Mouse (Mus musculus): Measurements from ENCODE around the gene Zfp354b. TPM values are rescaled to one million over a fixed set of nuclear protein-coding genes. Genes with fewer than 3 reads are reported as not detected.

Gene Zfp354b
- 0.49 and 0.75 TPM in 2 replicates for polyA plus RNA-seq (2012; rRNA removed)

- peak within 1 kb of the TSS; percentile 78 for H3K4me3 ChIP-seq (ENCODE audit: insufficient read depth, low read depth, low read length)
- H3K36me3 ChIP-seq (ENCODE audit: control insufficient read depth, insufficient read depth, low read length): no peaks in the 10 kb centered on the region
- WGBS: under 1% methylated on average over 18 of the region's 18 CpGs
- TF ChIP-seq CTCF (conservative IDR thresholded peaks at IDR 0.05; ENCODE audit: insufficient read depth, insufficient read length, low read depth, low read length) (no peak), POLR2A (IDR thresholded peaks at IDR 0.05; ENCODE audit: low read depth, low read length) (no peak)
- peak; percentile 93 for DNase-seq
- H3K27ac ChIP-seq (ENCODE audit: insufficient read depth, low read depth, low read length): peak within 1 kb of the TSS; percentile 49; the same call in 1 of the 2 replicates
- H3K4me1 ChIP-seq (ENCODE audit: control insufficient read depth, insufficient read depth, low read length): no peaks in the 10 kb centered on the region
- no peaks in the 10 kb centered on the region for H3K27me3 ChIP-seq (replicated peaks; ENCODE audit: control insufficient read depth, insufficient read depth, low read length)
Observed at GRCm38 (mm10) chr11:50931451-50931866, at the start of gene Zfp354b. TSS of gene Zfp354b (minus strand) at chr11:50931633.

DNA sequence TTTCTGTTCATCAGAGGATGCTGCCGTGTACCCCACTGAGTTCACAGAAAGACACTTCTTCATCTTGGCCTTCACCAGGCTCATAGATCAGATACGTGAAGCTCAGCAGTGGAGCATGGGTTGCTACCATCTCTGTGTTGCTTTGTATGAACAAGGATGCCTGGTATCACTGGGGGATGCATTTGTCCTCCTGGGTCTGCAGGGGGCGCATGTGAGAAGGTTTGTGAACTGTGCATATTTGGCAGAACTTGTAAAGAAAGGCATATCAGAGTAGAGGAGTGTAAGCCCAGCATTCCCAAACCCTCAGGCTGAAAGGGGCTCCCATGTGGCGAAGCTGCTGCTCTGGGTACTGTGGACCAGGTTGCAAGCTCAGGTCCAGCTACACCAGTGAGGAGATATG, 45.8 kb upstream of the Zfp354b start:
- Histone ChIP-seq H3K27me3 (replicated peaks; ENCODE audit: control insufficient read depth, insufficient read depth, low read length) (no peaks in the 10 kb centered on the region), H3K4me1 (ENCODE audit: control insufficient read depth, insufficient read depth, low read length) (no peaks in the 10 kb centered on the region), H3K4me3 (ENCODE audit: insufficient read depth, low read depth, low read length) (no peak overlapping the region), H3K36me3 (ENCODE audit: control insufficient read depth, insufficient read depth, low read length) (no peaks in the 10 kb centered on the region), H3K27ac (ENCODE audit: insufficient read depth, low read depth, low read length) (no peak overlapping the region)
- WGBS: 79% methylated on average over 4 of the region's 4 CpGs
- TF ChIP-seq CTCF (conservative IDR thresholded peaks at IDR 0.05; ENCODE audit: insufficient read depth, insufficient read length, low read depth, low read length) (peak; percentile 31; the same call in 1 of the 2 replicates), POLR2A (IDR thresholded peaks at IDR 0.05; ENCODE audit: low read depth, low read length) (no peak)
- no peak for DNase-seq

DNA sequence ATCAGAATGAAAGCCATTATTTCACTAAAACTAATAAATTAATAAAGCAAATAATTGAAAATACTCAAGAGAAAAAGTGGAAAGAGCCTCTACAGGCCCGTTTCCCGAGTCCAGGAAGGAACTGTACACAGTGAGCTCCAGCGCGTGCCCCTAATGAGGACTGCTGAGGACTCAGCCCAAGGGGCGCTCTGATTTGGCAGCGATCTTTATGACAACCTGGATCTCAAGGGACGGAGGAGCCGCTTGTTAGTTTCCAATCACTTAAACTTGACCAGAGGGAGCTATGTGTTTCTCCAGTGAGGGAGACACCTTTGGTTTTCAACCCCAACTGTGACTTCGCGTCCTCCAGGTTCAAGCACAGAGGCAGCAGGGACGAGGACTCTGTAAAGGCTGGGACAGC, 34.8 kb upstream of the Zfp354b start, which contains the start of gene Olfr1378:
Gene Olfr1378, plus strand, starts transcription at position 301 of the 400 bp plus-strand sequence.
- 86% methylated on average over 11 of the region's 11 CpGs for WGBS

DNA sequence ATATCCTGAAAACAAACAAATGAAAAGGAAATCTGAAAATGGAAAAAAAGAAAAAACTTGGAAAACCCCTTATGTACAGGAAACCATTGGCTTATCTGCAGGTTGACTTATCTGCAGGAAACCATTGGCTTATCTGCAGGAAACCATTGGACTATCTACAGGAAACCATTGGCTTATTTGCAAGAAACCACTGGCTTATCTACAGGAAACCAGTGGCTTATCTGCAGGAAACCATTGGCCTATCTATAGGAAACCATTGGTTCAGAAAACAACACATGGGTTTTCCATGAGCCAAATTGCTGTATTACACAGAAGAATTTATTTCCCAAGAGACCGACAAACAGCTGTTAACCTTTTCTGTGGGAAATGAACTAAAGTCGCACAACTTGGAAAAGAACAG, 33.5 kb upstream of the Zfp354b start:
- Histone ChIP-seq H3K4me3 (ENCODE audit: insufficient read depth, low read depth, low read length) (no peak overlapping the region), H3K36me3 (ENCODE audit: control insufficient read depth, insufficient read depth, low read length) (no peaks in the 10 kb centered on the region), H3K4me1 (ENCODE audit: control insufficient read depth, insufficient read depth, low read length) (no peaks in the 10 kb centered on the region), H3K27me3 (replicated peaks; ENCODE audit: control insufficient read depth, insufficient read depth, low read length) (no peaks in the 10 kb centered on the region), H3K27ac (ENCODE audit: insufficient read depth, low read depth, low read length) (no peak overlapping the region)
- peak; percentile 67 for DNase-seq
- TF ChIP-seq CTCF (conservative IDR thresholded peaks at IDR 0.05; ENCODE audit: insufficient read depth, insufficient read length, low read depth, low read length): no peak
- TF ChIP-seq POLR2A (IDR thresholded peaks at IDR 0.05; ENCODE audit: low read depth, low read length): no peak
- 53% methylated on average over 2 of the region's 2 CpGs for WGBS

More for the DNA sequence above, 34.8 kb upstream of the Zfp354b start, which contains the start of gene Olfr1378:
- DNase-seq: no peak
- no peaks in the 10 kb centered on the region for H3K4me1 ChIP-seq (ENCODE audit: control insufficient read depth, insufficient read depth, low read length)
- no peak for TF ChIP-seq POLR2A (IDR thresholded peaks at IDR 0.05; ENCODE audit: low read depth, low read length)
- H3K36me3 ChIP-seq (ENCODE audit: control insufficient read depth, insufficient read depth, low read length): no peaks in the 10 kb centered on the region
- H3K27me3 ChIP-seq (replicated peaks; ENCODE audit: control insufficient read depth, insufficient read depth, low read length): no peaks in the 10 kb centered on the region
- no peak within 1 kb of the TSS for H3K27ac ChIP-seq (ENCODE audit: insufficient read depth, low read depth, low read length)
- no peak within 1 kb of the TSS for H3K4me3 ChIP-seq (ENCODE audit: insufficient read depth, low read depth, low read length)

GRCm38 (mm10) chr11:50953665-50954064, 22.2 kb upstream of the Zfp354b start, which contains the start of gene Prop1:
TSS of gene Prop1 (minus strand) at chr11:50953765.
- DNase-seq: no peak
- H3K36me3 ChIP-seq (ENCODE audit: control insufficient read depth, insufficient read depth, low read length): no peaks in the 10 kb centered on the region
- TF ChIP-seq CTCF (conservative IDR thresholded peaks at IDR 0.05; ENCODE audit: insufficient read depth, insufficient read length, low read depth, low read length): no peak
- TF ChIP-seq POLR2A (IDR thresholded peaks at IDR 0.05; ENCODE audit: low read depth, low read length): no peak
- no peak within 1 kb of the TSS for H3K27ac ChIP-seq (ENCODE audit: insufficient read depth, low read depth, low read length)
- no peaks in the 10 kb centered on the region for H3K27me3 ChIP-seq (replicated peaks; ENCODE audit: control insufficient read depth, insufficient read depth, low read length)
- no peak within 1 kb of the TSS for H3K4me3 ChIP-seq (ENCODE audit: insufficient read depth, low read depth, low read length)
- H3K4me1 ChIP-seq (ENCODE audit: control insufficient read depth, insufficient read depth, low read length): no peaks in the 10 kb centered on the region
- WGBS: 76% methylated on average over 6 of the region's 6 CpGs

- 23% methylated on average over 14 of the region's 14 CpGs for WGBS
- H3K4me3 ChIP-seq (ENCODE audit: insufficient read depth, low read depth, low read length): no peak overlapping the region
- no peaks in the 10 kb centered on the region for H3K27me3 ChIP-seq (replicated peaks; ENCODE audit: control insufficient read depth, insufficient read depth, low read length)
- H3K27ac ChIP-seq (ENCODE audit: insufficient read depth, low read depth, low read length): no peak overlapping the region
- no peak for DNase-seq
- H3K36me3 ChIP-seq (ENCODE audit: control insufficient read depth, insufficient read depth, low read length): no peaks in the 10 kb centered on the region
- H3K4me1 ChIP-seq (ENCODE audit: control insufficient read depth, insufficient read depth, low read length): no peaks in the 10 kb centered on the region
- TF ChIP-seq POLR2A (IDR thresholded peaks at IDR 0.05; ENCODE audit: low read depth, low read length) (no peak), CTCF (conservative IDR thresholded peaks at IDR 0.05; ENCODE audit: insufficient read depth, insufficient read length, low read depth, low read length) (no peak)
Observed at GRCm38 (mm10) chr11:50952290-50952689, 20.9 kb upstream of the Zfp354b start.

DNA sequence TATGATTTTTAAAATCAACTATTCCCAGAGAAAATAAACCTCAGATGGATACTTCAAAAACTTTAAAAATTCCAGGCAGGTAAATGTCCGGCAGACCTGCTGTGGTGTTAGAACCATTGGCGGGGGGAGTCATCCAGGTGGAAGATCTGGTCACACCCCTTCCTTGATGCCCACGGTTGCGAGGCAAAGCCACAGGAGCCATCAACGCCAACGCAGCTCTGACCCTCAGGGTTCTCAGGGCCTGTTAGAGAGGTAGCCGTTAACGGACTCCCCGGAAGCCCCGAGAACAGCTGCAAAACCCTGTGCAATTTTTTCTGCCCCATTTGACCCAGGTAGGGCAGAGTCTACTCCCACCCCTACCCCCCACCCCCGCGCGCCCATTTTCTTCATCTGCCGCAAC, 12.1 kb upstream of the Zfp354b start, which contains the start of gene 4933414I15Rik:
Gene 4933414I15Rik, minus strand, starts transcription at position 260 of the 400 bp plus-strand sequence.
- no peak within 1 kb of the TSS for H3K27ac ChIP-seq (ENCODE audit: insufficient read depth, low read depth, low read length)
- TF ChIP-seq CTCF (conservative IDR thresholded peaks at IDR 0.05; ENCODE audit: insufficient read depth, insufficient read length, low read depth, low read length) (no peak), POLR2A (IDR thresholded peaks at IDR 0.05; ENCODE audit: low read depth, low read length) (no peak)
- no peak for DNase-seq
- WGBS: 74% methylated on average over 14 of the region's 14 CpGs
- no peaks in the 10 kb centered on the region for H3K36me3 ChIP-seq (ENCODE audit: control insufficient read depth, insufficient read depth, low read length)
- H3K27me3 ChIP-seq (replicated peaks; ENCODE audit: control insufficient read depth, insufficient read depth, low read length): no peaks in the 10 kb centered on the region
- H3K4me3 ChIP-seq (ENCODE audit: insufficient read depth, low read depth, low read length): no peak within 1 kb of the TSS
- no peaks in the 10 kb centered on the region for H3K4me1 ChIP-seq (ENCODE audit: control insufficient read depth, insufficient read depth, low read length)
